Comparison of ENCODE assay signal across 26 mouse cellular contexts in the genomic region with DNA sequence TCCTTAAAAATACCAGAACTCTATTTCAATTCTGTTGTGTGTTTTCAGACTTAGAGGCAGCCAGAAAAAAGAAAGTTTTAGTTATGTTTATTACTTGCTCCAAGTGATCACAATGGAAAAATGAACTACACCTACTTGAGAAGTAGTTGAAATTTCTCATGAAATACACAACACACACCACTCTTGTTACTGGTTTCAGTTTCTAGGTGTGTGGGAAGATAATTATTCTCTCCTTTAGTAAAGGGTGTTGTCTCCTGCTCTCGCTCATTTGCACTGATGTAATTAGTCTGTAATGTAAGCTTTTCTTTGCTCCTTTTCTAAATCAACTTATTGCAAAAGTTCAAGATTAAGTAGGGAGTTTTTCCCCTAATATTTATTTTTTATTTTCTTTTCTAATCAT.
"Had no signal": no experiment of that assay in that cellular context is flagged by ENCODE, and none has a peak within 500 bp of the region (broad histone marks: within the 10 kb centered on the region; RNA-seq: fewer than 3 reads in every experiment).

No protein-coding gene starts in this region.

- H3K4me2 ChIP-seq: heart, embryonic 11.5 days; heart, embryonic 13.5 days; heart, embryonic 15.5 days; hindbrain, embryonic 13.5 days; hindbrain, embryonic 15.5 days; limb, embryonic 12.5 days; liver, embryonic 11.5 days; liver, embryonic 13.5 days; liver, embryonic 15.5 days had no signal

- ATAC-seq: hindbrain, postnatal 0 days; intestine, postnatal 0 days had no signal

- H3K36me3 ChIP-seq: heart, embryonic 13.5 days; heart, embryonic 15.5 days; hindbrain, embryonic 13.5 days; hindbrain, embryonic 15.5 days; limb, embryonic 10.5 days; limb, embryonic 12.5 days; liver, embryonic 13.5 days; liver, embryonic 15.5 days had no signal

- H3K4me1 ChIP-seq: heart, embryonic 13.5 days; heart, embryonic 15.5 days; hindbrain, embryonic 13.5 days; hindbrain, embryonic 15.5 days; limb, embryonic 10.5 days; limb, embryonic 12.5 days; liver, embryonic 13.5 days; liver, embryonic 15.5 days had no signal

- H3K4me3 ChIP-seq: heart, adult 2 months; heart, embryonic 13.5 days; heart, embryonic 15.5 days; hindbrain, embryonic 13.5 days; hindbrain, embryonic 15.5 days; layer of hippocampus, adult 2 months; left cerebral cortex, adult 2 months; limb, embryonic 10.5 days; limb, embryonic 12.5 days; liver, embryonic 13.5 days; liver, embryonic 15.5 days had no signal

- H3K27me3 ChIP-seq: heart, embryonic 13.5 days; heart, embryonic 15.5 days; hindbrain, embryonic 13.5 days; hindbrain, embryonic 15.5 days; limb, embryonic 12.5 days; liver, embryonic 13.5 days; liver, embryonic 15.5 days had no signal

- H3K9ac ChIP-seq: heart, embryonic 13.5 days; heart, embryonic 15.5 days; hindbrain, embryonic 13.5 days; hindbrain, embryonic 15.5 days; limb, embryonic 12.5 days; liver, embryonic 13.5 days; liver, embryonic 15.5 days had no signal

- H3K27ac ChIP-seq: heart, adult 2 months; heart, embryonic 13.5 days; heart, embryonic 15.5 days; hindbrain, embryonic 13.5 days; hindbrain, embryonic 15.5 days; hindbrain, postnatal 0 days; layer of hippocampus, adult 2 months; left cerebral cortex, adult 2 months; limb, embryonic 10.5 days; limb, embryonic 12.5 days; liver, embryonic 13.5 days; liver, embryonic 15.5 days had no signal

- DNase-seq: gastrocnemius, postnatal 10 days; gastrocnemius, postnatal 25 days; heart, adult 11 months; heart, adult 2 months; heart, postnatal 14 days; heart, postnatal 36 days; kidney, adult 18-20 months; kidney, adult 8-10 months; kidney, postnatal 10 days; kidney, postnatal 25 days; kidney, postnatal 4 days; liver; liver, embryonic 13.5 days had no signal

- H3K9me3 ChIP-seq: heart, embryonic 15.5 days; hindbrain, embryonic 13.5 days; hindbrain, embryonic 15.5 days; limb, embryonic 10.5 days; liver, embryonic 13.5 days; liver, embryonic 15.5 days had no signal
